Mouse (Mus musculus) embryonic facial prominence, embryonic 12.5 days (tissue): ENCODE data around the gene Pan2. TPM values are rescaled to one million over a fixed set of nuclear protein-coding genes. Genes with fewer than 3 reads are reported as not detected.

Source experiments
- ATAC-seq: fragments of 200-750 bp; cut with Nextera tagmentation; 2 replicates; pipeline ENCODE4 v1.8.0; 2017; ENCODE audit not compliant: insufficient number of reproducible peaks, insufficient read depth, low FRiP score, low TSS enrichment
- H3K27ac ChIP-seq: fragments of 300-500 bp; sonication (generic); 2 replicates; pipeline ENCODE4 v1.5.1; 2016; ENCODE audit warnings: mild to moderate bottlenecking
- H3K27me3 ChIP-seq: fragments of 300-500 bp; sonication (generic); 2 replicates; pipeline ENCODE4 v1.6.1; 2016; ENCODE audit warnings: mild to moderate bottlenecking, moderate library complexity
- H3K36me3 ChIP-seq: fragments of 300-500 bp; sonication (generic); 2 replicates; pipeline ENCODE4 v1.6.1; 2016; ENCODE audit warnings: mild to moderate bottlenecking
- H3K4me1 ChIP-seq: fragments of 300-500 bp; sonication (generic); 2 replicates; pipeline ENCODE4 v1.6.1; 2016
- H3K4me2 ChIP-seq: fragments of 300-500 bp; sonication (generic); replicated peaks from 2 replicates; pipeline ENCODE4 v1.6.1; 2016; ENCODE audit warnings: mild to moderate bottlenecking, moderate library complexity
- H3K4me3 ChIP-seq: fragments of 300-500 bp; sonication (generic); 2 replicates; pipeline ENCODE4 v1.5.1; 2016; ENCODE audit warnings: mild to moderate bottlenecking
- H3K9ac ChIP-seq: fragments of 300-500 bp; sonication (generic); 2 replicates; pipeline ENCODE4 v1.6.1; 2016; ENCODE audit warnings: mild to moderate bottlenecking, moderate library complexity
- H3K9me3 ChIP-seq: fragments of 300-500 bp; sonication (generic); 2 replicates; pipeline ENCODE4 v1.6.1; 2016; ENCODE audit warnings: mild to moderate bottlenecking, moderate library complexity
- WGBS: fragments of 180-500 bp; shearing (Covaris S2); methylation state at CpG from one replicate; pipeline ENCODE4 v1.1.7; 2016; 5-methylcytosine and 5-hydroxymethylcytosine counted together
- polyA plus RNA-seq: library from polyadenylated mRNA; unstranded; fragments of >200 nt; fragmentation: Nextera tagmentation; extraction: Ambion mirVana; gene quantifications from 2 replicates; pipeline ENCODE4 v1.2.1, GENCODE M21; 2016

The Pan2 gene
- polyA plus RNA-seq, 1 experiment from 2014 or later, result 38.3 TPM

DNA sequence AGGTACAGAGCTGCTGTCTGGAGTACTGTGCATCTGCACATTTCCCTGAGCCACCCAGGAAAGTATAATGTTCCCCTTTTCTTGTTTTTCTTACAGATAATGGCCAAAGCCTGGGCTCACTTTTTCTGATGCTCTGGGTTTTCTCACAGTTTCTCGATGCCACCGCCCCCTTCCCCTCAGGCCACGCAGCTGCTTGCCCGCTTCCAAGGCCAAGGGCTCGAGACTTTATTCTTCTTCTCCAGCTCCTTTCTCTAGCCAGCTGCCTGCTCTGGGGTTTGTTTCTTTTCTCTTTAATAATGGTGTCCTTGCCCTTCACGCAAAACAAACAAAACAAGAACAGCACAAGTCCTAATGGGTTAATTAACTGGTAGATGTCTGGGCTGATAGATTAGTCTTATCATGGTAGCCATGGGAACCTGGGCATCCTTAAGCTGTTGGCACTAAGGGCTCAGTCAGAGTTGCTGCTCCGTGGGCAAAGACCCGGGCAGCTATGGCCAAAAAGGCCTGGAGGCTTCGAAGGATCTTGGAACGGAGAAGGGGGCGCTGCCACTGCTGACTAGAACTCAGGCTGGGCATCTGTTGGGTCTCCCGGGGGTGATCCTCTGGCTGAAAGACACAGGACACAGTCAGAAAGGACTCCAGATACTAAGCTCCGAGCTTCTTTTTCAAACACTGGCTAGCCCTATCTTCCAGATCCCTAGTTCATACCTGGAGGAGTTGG is 6.6 kb upstream of the Pan2 start:
- Histone ChIP-seq H3K9ac (no peak overlapping the region), H3K27ac (no peak overlapping the region), H3K4me3 (no peak overlapping the region), H3K4me1 (no peaks in the 10 kb centered on the region), H3K36me3 (peaks cover 11% of the 10 kb centered on the region), H3K4me2 (no peak overlapping the region), H3K9me3 (no peaks in the 10 kb centered on the region), H3K27me3 (no peaks in the 10 kb centered on the region)
- ATAC-seq, result no peak
- 79% methylated on average over 13 of the region's 13 CpGs for WGBS

GRCm38 (mm10) chr10:128297221-128297620 is 5.9 kb upstream of the Pan2 start:
- Histone ChIP-seq H3K4me3 (no peak overlapping the region), H3K9me3 (no peaks in the 10 kb centered on the region), H3K9ac (no peak overlapping the region), H3K27me3 (no peaks in the 10 kb centered on the region), H3K27ac (no peak overlapping the region), H3K36me3 (peaks cover 6% of the 10 kb centered on the region; the same call in 1 of the 2 replicates), H3K4me1 (no peaks in the 10 kb centered on the region), H3K4me2 (no peak overlapping the region)
- WGBS, result 79% methylated on average over 4 of the region's 4 CpGs
- no peak for ATAC-seq

DNA sequence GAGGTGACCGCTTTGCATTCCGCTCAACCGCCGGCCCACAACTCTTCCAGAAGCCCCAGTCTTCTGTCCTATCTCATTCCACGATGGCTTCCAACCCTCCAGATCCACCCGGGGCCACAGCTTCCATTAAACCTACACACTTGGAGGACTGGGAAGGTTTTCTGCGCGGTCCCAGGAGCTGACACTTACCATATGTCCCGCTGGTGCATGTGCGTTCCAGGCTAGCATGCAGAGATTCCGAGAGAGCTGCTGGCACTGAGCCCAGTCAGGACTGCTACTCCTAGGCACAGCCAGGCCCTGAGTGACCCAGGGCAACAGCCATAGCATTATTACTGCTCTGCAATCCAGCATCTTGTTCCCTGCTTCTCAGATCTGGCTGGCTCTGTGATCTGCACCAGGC is 5.5 kb upstream of the Pan2 start:
- WGBS, result 78% methylated on average over 11 of the region's 11 CpGs
- ATAC-seq, result no peak
- no peak overlapping the region for H3K4me2 ChIP-seq

DNA sequence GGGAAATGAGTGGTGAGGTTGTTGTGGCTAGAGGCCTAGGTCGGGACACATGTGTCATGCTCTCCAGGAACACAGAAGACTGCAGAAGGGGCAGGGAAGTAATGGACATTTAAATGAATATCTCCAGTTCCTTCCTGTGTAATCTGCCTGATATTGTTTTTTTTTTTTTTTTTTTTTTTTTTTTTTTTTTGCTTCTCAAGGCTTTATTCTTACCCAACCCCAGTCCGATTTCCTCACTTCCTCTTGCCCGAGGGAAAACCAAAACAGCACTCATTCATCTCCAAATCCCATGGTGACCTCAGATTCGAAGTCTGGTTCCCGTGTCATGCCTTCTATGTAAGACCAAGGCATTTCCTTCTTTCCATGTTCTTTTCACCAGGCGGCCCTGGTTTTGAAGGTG is 4.9 kb upstream of the Pan2 start:
- Histone ChIP-seq H3K9ac (no peak overlapping the region), H3K27me3 (no peaks in the 10 kb centered on the region), H3K36me3 (no peaks in the 10 kb centered on the region), H3K27ac (no peak overlapping the region), H3K4me2 (no peak overlapping the region), H3K4me3 (no peak overlapping the region), H3K9me3 (no peaks in the 10 kb centered on the region), H3K4me1 (0 out of 2 replicates have a peak, but pooled peaks cover 3% of the 10 kb centered on the region)
- no peak for ATAC-seq
- 65% methylated on average over 6 of the region's 6 CpGs for WGBS

More for the DNA sequence above, 5.5 kb upstream of the Pan2 start:
- Histone ChIP-seq H3K36me3 (peaks cover 2% of the 10 kb centered on the region; the same call in 1 of the 2 replicates), H3K9ac (no peak overlapping the region), H3K9me3 (no peaks in the 10 kb centered on the region), H3K4me1 (0 out of 2 replicates have a peak, but pooled peaks cover 3% of the 10 kb centered on the region), H3K27ac (no peak overlapping the region), H3K4me3 (no peak overlapping the region), H3K27me3 (no peaks in the 10 kb centered on the region)

DNA sequence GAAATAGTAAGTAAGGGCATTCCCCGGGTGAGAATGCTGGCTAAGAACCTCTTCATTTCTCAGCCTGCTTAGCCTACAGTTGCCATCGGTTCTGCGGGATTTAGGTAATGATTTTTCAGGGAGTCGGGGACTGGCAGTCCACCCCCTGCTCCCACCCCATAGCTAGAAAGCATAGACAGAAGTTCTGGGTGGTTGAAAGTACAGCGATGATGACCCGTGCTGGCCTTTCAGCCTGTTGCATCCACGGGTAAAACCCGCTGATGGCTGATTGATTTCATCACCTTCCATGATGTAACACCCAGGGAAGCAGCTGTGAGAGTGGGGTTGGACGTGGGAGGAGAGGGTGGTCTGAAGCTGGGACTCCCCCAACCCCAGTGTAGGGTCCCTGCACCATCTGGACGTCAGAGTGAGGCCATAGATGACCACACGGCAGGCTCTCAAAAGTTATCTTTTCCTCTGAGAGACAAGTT is 4.4 kb upstream of the Pan2 start, which contains the start of gene Il23a:
TSS of gene Il23a (minus strand) at position 51 of the 470 bp plus-strand sequence.
- peaks cover 4% of the 10 kb centered on the region for H3K4me1 ChIP-seq
- no peaks in the 10 kb centered on the region for H3K27me3 ChIP-seq
- H3K36me3 ChIP-seq, result no peaks in the 10 kb centered on the region
- no peak for ATAC-seq
- no peak within 1 kb of the TSS for H3K9ac ChIP-seq
- 79% methylated on average over 11 of the region's 11 CpGs for WGBS
- H3K4me2 ChIP-seq, result no peak within 1 kb of the TSS
- no peak within 1 kb of the TSS for H3K27ac ChIP-seq
- no peak within 1 kb of the TSS for H3K4me3 ChIP-seq
- H3K9me3 ChIP-seq, result no peaks in the 10 kb centered on the region

GRCm38 (mm10) chr10:128302357-128302756 is 778 bp upstream of the Pan2 start:
- ATAC-seq, result no peak
- 42% methylated on average over 3 of the region's 3 CpGs for WGBS
- H3K9ac ChIP-seq, result peak overlapping the region; percentile 79

GRCm38 (mm10) chr10:128302785-128303125 is 380 bp upstream of the Pan2 start:
- H3K27me3 ChIP-seq, result no peaks in the 10 kb centered on the region
- H3K4me1 ChIP-seq, result peaks cover 10% of the 10 kb centered on the region
- ATAC-seq, result 0 out of 2 replicates have a peak, but pooled peaks have one; percentile 2
- under 1% methylated on average over 9 of the region's 9 CpGs for WGBS
- peak overlapping the region; percentile 95 for H3K27ac ChIP-seq
- no peaks in the 10 kb centered on the region for H3K9me3 ChIP-seq
- 0 out of 2 replicates have a peak, but pooled peaks cover under 1% of the 10 kb centered on the region for H3K36me3 ChIP-seq
- peak overlapping the region; percentile 59 for H3K4me2 ChIP-seq
- H3K4me3 ChIP-seq, result peak overlapping the region; percentile 53
- H3K9ac ChIP-seq, result peak overlapping the region; percentile 79

More at GRCm38 (mm10) chr10:128302357-128302756, 778 bp upstream of the Pan2 start:
- Histone ChIP-seq H3K27me3 (no peaks in the 10 kb centered on the region), H3K4me3 (peak overlapping the region; percentile 53), H3K4me1 (peaks cover 10% of the 10 kb centered on the region), H3K9me3 (no peaks in the 10 kb centered on the region), H3K27ac (peak overlapping the region; percentile 95), H3K36me3 (no peaks in the 10 kb centered on the region), H3K4me2 (peak overlapping the region; percentile 59)

GRCm38 (mm10) chr10:128309654-128310053 is 6.5 kb downstream of the Pan2 start:
- H3K27ac ChIP-seq, result no peak overlapping the region
- ATAC-seq, result 0 out of 2 replicates have a peak, but pooled peaks have one; percentile 36

DNA sequence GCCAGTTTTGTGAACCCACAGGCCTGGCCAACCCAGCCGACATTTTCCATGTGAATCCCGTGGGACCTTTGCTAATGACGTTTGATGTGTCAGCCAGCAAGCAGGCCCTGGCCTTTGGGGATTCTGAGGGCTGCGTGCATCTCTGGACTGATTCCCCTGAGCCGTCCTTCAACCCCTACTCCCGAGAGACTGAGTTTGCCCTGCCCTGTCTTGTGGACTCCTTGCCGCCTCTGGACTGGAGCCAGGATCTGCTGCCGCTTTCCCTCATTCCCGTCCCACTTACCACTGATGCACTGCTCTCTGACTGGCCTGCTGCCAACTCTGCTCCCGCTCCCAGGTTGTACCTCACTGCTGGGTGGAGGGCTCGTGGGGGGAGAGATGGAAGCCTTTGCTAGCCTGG is 7.0 kb downstream of the Pan2 start:
- H3K36me3 ChIP-seq, result peaks cover 70% of the 10 kb centered on the region
- WGBS, result 77% methylated on average over 11 of the region's 11 CpGs
- ATAC-seq, result no peak
- no peak overlapping the region for H3K9ac ChIP-seq
- H3K27me3 ChIP-seq, result no peaks in the 10 kb centered on the region
- H3K4me3 ChIP-seq, result no peak overlapping the region
- H3K9me3 ChIP-seq, result no peaks in the 10 kb centered on the region
- H3K4me1 ChIP-seq, result no peaks in the 10 kb centered on the region
- 0 out of 2 replicates have a peak overlapping the region, but pooled peaks have one; percentile 23 for H3K27ac ChIP-seq
- no peak overlapping the region for H3K4me2 ChIP-seq

More at GRCm38 (mm10) chr10:128309654-128310053, 6.5 kb downstream of the Pan2 start:
- Histone ChIP-seq H3K4me3 (no peak overlapping the region), H3K9me3 (no peaks in the 10 kb centered on the region), H3K36me3 (peaks cover 64% of the 10 kb centered on the region), H3K4me2 (no peak overlapping the region), H3K9ac (no peak overlapping the region), H3K27me3 (no peaks in the 10 kb centered on the region), H3K4me1 (no peaks in the 10 kb centered on the region)
- WGBS, result 87% methylated on average over 7 of the region's 7 CpGs

GRCm38 (mm10) chr10:128310902-128311301 is 7.8 kb downstream of the Pan2 start:
- Histone ChIP-seq H3K9ac (no peak overlapping the region), H3K4me1 (no peaks in the 10 kb centered on the region), H3K27me3 (no peaks in the 10 kb centered on the region), H3K27ac (no peak overlapping the region), H3K9me3 (no peaks in the 10 kb centered on the region), H3K4me2 (no peak overlapping the region), H3K36me3 (peaks cover 77% of the 10 kb centered on the region), H3K4me3 (no peak overlapping the region)
- WGBS, result 86% methylated on average over 4 of the region's 4 CpGs
- ATAC-seq, result no peak

DNA sequence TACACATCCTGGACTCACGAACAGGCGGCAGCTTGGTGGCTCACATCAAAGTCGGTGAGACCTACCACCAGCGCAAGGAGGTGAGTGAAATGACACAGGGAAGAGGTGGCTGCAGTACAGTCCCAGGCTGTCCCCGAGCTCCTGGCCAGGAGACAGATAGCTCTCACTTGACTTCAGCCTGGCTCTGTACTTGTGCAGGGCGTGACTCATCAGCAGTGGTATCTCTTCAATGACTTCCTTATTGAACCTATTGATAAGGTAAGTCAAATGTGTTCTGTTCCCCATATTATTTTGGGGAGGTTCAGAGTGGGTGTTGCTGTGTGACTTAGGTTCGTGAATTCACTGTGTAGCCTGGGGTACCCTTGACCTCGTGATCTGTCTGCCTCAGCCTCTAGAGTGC is 12.4 kb downstream of the Pan2 start:
- 90% methylated on average over 8 of the region's 8 CpGs for WGBS
- Histone ChIP-seq H3K4me3 (no peak overlapping the region), H3K9ac (no peak overlapping the region), H3K36me3 (peaks cover 91% of the 10 kb centered on the region), H3K27ac (no peak overlapping the region), H3K4me2 (no peak overlapping the region), H3K4me1 (no peaks in the 10 kb centered on the region), H3K9me3 (no peaks in the 10 kb centered on the region), H3K27me3 (no peaks in the 10 kb centered on the region)
- ATAC-seq, result no peak

- peak overlapping the region; percentile 80 for H3K4me2 ChIP-seq
- peak overlapping the region; percentile 76 for H3K4me3 ChIP-seq
- H3K9me3 ChIP-seq, result no peaks in the 10 kb centered on the region
- H3K27ac ChIP-seq, result peak overlapping the region; percentile 13; the same call in 1 of the 2 replicates
- no peaks in the 10 kb centered on the region for H3K27me3 ChIP-seq
- H3K9ac ChIP-seq, result 0 out of 2 replicates have a peak overlapping the region, but pooled peaks have one; percentile 93
- ATAC-seq, result no peak
- WGBS, result 60% methylated on average over 12 of the region's 12 CpGs
- peaks cover 10% of the 10 kb centered on the region for H3K4me1 ChIP-seq
- peaks cover 62% of the 10 kb centered on the region for H3K36me3 ChIP-seq
Observed at GRCm38 (mm10) chr10:128321641-128322040, 18.5 kb downstream of the Pan2 start.
